Mouse (Mus musculus): ENCODE results near the gene Actg2. TPM values are rescaled to one million over a fixed set of nuclear protein-coding genes. Genes with fewer than 3 reads are reported as not detected.

The Actg2 gene
- total and polyA plus RNA-seq, 3 experiments: 0.07 to 0.27 TPM; not detected in 1

GRCm38 (mm10) chr6:83496753-83497710, 39.0 kb downstream of the Actg2 start (continued):
- no peak for TF ChIP-seq MAZ (IDR thresholded peaks at IDR 0.05; ENCODE audit: low read depth, low read length)

- no peak overlapping the region for H3K27ac ChIP-seq (ENCODE audit: control insufficient read depth, low read depth, low read length)
- no peaks in the 10 kb centered on the region for H3K9me3 ChIP-seq (replicated peaks; ENCODE audit: insufficient read depth, low read length)
- DNase-seq (ENCODE audit: low read depth, low spot score): no peak
- H3K4me3 ChIP-seq (ENCODE audit: control insufficient read depth in 1 of 2, insufficient read depth in 1 of 2, low read depth in 2 of 2, low read length in 2 of 2): no peak overlapping the region
- no peaks in the 10 kb centered on the region; a peak in 1 of 4 replicates for H3K36me3 ChIP-seq (ENCODE audit: control insufficient read depth in 1 of 2, insufficient read depth in 2 of 2, low read length in 2 of 2)
- H3K79me2 ChIP-seq (ENCODE audit: control insufficient read depth, insufficient read depth, low read length, poor library complexity): no peaks in the 10 kb centered on the region
- no peak for TF ChIP-seq ZMIZ1 (IDR thresholded peaks at IDR 0.05; ENCODE audit: low read depth, low read length)
- no peak for TF ChIP-seq ZNF384 (IDR thresholded peaks at IDR 0.05; ENCODE audit: low read depth, low read length)
- no peak overlapping the region for H3K9ac ChIP-seq (ENCODE audit: control insufficient read depth, low read depth, low read length, poor library complexity, severe bottlenecking)
- H3K4me1 ChIP-seq (ENCODE audit: control insufficient read depth in 1 of 2, insufficient read depth in 2 of 2, low read length in 2 of 2): no peaks in the 10 kb centered on the region
- no peaks in the 10 kb centered on the region for H3K27me3 ChIP-seq (ENCODE audit: control insufficient read depth in 1 of 2, insufficient read depth in 2 of 2, low read length in 2 of 2)
These were observed 39.9 kb downstream of the Actg2 start for GRCm38 (mm10) chr6:83496009-83496752.

- no peaks in the 10 kb centered on the region for H3K9me3 ChIP-seq (replicated peaks; ENCODE audit: insufficient read depth, low read length)
- DNase-seq (ENCODE audit: low read depth, low spot score): no peak
- peaks cover 0 to 2% of the 10 kb centered on the region in 2 experiments; a peak in 3 of 4 replicates for H3K36me3 ChIP-seq (ENCODE audit: control insufficient read depth in 1 of 2, insufficient read depth in 2 of 2, low read length in 2 of 2)
- no peaks in the 10 kb centered on the region; a peak in 1 of 4 replicates for H3K4me1 ChIP-seq (ENCODE audit: control insufficient read depth in 1 of 2, insufficient read depth in 2 of 2, low read length in 2 of 2)
- no peaks in the 10 kb centered on the region for H3K27me3 ChIP-seq (ENCODE audit: control insufficient read depth in 1 of 2, insufficient read depth in 2 of 2, low read length in 2 of 2)
- no peak overlapping the region for H3K4me3 ChIP-seq (ENCODE audit: control insufficient read depth in 1 of 2, insufficient read depth in 1 of 2, low read depth in 2 of 2, low read length in 2 of 2)
- no peak overlapping the region for H3K27ac ChIP-seq (ENCODE audit: control insufficient read depth, low read depth, low read length)
- no peak overlapping the region for H3K9ac ChIP-seq (ENCODE audit: control insufficient read depth, low read depth, low read length, poor library complexity, severe bottlenecking)
- H3K79me2 ChIP-seq (ENCODE audit: control insufficient read depth, insufficient read depth, low read length, poor library complexity): no peaks in the 10 kb centered on the region; the same call in 1 of the 2 replicates
- TF ChIP-seq MXI1 (IDR thresholded peaks at IDR 0.05; ENCODE audit: low read depth, low read length) (no peak), TBP (IDR thresholded peaks at IDR 0.05; ENCODE audit: low read depth, low read length) (no peak), MYC (IDR thresholded peaks at IDR 0.05; ENCODE audit: low read depth, low read length) (no peak), GATA1 (IDR thresholded peaks at IDR 0.05; ENCODE audit: low read depth, low read length) (0 out of 2 replicates have a peak, but pooled peaks have one; percentile 23), MAX (IDR thresholded peaks at IDR 0.05; ENCODE audit: low read length) (no peak)
These were observed 45.4 kb downstream of the Actg2 start for GRCm38 (mm10) chr6:83490622-83491021.

- H3K36me3 ChIP-seq (ENCODE audit: control insufficient read depth in 1 of 2, insufficient read depth in 2 of 2, low read length in 2 of 2): peaks cover 0 to 2% of the 10 kb centered on the region in 2 experiments; a peak in 3 of 4 replicates
- TF ChIP-seq SIN3A (IDR thresholded peaks at IDR 0.05; ENCODE audit: low read length): no peak
- H3K27me3 ChIP-seq (ENCODE audit: control insufficient read depth in 1 of 2, insufficient read depth in 2 of 2, low read length in 2 of 2): no peaks in the 10 kb centered on the region
- H3K9ac ChIP-seq (ENCODE audit: control insufficient read depth, low read depth, low read length, poor library complexity, severe bottlenecking): no peak overlapping the region
- H3K9me3 ChIP-seq (replicated peaks; ENCODE audit: insufficient read depth, low read length): no peaks in the 10 kb centered on the region
- DNase-seq (ENCODE audit: low read depth, low spot score): no peak
- no peak overlapping the region for H3K4me3 ChIP-seq (ENCODE audit: control insufficient read depth in 1 of 2, insufficient read depth in 1 of 2, low read depth in 2 of 2, low read length in 2 of 2)
- H3K79me2 ChIP-seq (ENCODE audit: control insufficient read depth, insufficient read depth, low read length, poor library complexity): no peaks in the 10 kb centered on the region; the same call in 1 of the 2 replicates
- H3K27ac ChIP-seq (ENCODE audit: control insufficient read depth, low read depth, low read length): no peak overlapping the region
- no peaks in the 10 kb centered on the region; a peak in 1 of 4 replicates for H3K4me1 ChIP-seq (ENCODE audit: control insufficient read depth in 1 of 2, insufficient read depth in 2 of 2, low read length in 2 of 2)
These were observed 47.9 kb downstream of the Actg2 start for GRCm38 (mm10) chr6:83488200-83488599.

All from MEL (cell line).